Mouse (Mus musculus) left cerebral cortex, adult 9 months (tissue): Measurements from ENCODE around the gene N4bp2l2.

Source experiments
- DNase-seq, 2 experiments: peaks; one replicate each; pipeline ENCODE4 v3.0.0; 2022; ENCODE audit warnings: low spot score in 2 of 2

Gene N4bp2l2

DNA sequence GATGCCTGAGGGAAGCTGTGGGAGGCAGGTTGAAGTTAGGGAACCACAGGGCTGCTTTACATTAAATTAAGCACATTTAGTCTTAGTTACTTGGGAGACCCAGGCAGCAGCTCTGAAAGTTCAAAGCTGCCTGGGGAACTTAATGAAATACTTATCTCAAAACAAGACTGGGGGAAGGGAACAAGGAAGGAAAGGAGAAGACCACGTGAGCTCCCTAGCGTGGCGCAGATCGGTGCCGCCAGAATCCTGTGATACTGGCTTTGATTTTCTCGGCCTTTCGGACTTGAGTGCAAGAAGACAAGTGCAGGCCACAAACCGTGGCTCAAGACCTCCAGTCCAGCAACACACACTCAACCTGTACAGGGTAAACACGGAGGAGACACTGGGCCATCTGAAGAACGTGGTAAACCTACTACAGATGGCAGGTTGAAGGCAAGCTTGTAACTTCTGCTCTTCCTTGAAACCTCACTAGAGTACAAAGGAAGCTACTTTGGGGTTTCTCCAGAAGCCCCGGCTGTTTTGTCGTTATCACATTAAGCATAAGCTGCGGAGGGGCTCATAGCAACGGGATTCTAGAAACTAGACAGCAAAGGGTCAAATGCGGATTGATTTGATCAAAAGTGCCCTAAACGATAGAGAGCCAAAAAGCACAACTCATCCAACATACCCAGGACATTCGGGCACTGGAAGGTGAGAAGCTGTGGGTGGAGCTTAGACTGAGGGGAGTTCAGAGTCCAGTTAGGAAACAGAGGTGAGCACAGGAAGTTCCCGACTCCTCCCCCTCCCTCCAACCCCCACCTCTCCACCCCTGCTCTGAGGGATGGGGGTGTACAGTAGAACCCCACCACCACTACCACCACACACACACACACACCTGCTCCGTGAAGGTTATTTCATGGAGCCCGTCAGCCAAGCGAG lies 67.5 kb downstream of the N4bp2l2 start:
- DNase-seq, result no peak

DNA sequence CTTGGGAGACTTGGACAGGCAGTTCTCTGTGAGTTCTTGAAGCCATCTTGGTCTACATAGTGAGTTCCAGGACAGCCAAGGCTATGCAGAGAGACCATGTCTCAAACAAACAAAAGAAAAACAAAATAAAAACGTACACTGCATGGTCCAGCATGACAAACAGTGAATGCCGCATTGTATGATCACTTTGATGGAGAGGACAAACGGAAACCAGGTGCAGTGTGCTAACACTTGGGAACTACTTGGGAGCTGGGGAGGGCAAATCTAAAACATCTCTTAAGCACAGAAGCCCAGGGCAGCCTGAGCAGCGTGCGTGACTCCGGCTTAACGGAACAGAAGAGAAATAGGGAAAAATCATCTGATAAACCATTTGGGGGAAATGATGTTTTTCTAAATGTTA lies 68.9 kb downstream of the N4bp2l2 start, which contains the start of gene N4bp2l1:
N4bp2l1 (minus strand) TSS at position 101 of the 400 bp plus-strand sequence.
- DNase-seq, result no peak

GRCm38 (mm10) chr5:150595366-150596016 lies 70.5 kb downstream of the N4bp2l2 start:
- no peak for DNase-seq

DNA sequence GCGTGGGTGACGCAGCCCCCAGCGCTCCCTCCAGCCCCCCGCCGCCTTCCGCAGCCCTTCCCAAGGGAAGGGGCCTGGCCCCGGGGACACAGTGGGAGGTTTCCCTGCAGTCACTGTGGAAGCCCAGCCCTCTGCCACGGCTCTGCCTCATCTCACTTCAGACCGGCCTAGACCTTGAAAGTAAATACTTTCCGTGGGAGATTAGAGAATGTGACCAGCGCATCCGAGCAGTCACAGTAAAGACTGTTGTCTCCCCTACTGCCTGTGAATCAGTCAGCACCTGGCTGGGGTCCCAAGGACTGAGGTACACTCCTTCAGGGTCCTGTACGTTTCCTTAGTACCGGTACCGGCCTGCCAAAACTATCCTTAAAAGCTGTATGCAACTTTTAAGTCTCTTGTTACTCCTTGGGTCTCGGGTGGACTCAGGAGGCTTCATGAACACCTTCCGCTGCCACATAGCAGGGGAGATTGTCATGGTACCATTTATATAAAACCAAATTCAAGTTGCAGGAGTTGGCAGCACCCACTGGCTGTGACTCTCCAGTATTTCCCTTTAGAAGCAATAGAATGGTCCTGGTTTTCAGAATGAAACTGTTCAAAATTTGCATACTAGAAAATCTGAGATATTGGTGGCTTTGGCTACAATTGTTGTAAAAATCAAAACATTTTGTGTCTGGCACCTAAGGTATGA lies 71.2 kb downstream of the N4bp2l2 start:
- no peak for DNase-seq

- peak in 1 of 2 experiments; percentile 59 for DNase-seq
These were observed 72.0 kb downstream of the N4bp2l2 start for GRCm38 (mm10) chr5:150593756-150594648.

GRCm38 (mm10) chr5:150592904-150593755 lies 72.9 kb downstream of the N4bp2l2 start:
- peak in 1 of 2 experiments; percentile 49 for DNase-seq

DNA sequence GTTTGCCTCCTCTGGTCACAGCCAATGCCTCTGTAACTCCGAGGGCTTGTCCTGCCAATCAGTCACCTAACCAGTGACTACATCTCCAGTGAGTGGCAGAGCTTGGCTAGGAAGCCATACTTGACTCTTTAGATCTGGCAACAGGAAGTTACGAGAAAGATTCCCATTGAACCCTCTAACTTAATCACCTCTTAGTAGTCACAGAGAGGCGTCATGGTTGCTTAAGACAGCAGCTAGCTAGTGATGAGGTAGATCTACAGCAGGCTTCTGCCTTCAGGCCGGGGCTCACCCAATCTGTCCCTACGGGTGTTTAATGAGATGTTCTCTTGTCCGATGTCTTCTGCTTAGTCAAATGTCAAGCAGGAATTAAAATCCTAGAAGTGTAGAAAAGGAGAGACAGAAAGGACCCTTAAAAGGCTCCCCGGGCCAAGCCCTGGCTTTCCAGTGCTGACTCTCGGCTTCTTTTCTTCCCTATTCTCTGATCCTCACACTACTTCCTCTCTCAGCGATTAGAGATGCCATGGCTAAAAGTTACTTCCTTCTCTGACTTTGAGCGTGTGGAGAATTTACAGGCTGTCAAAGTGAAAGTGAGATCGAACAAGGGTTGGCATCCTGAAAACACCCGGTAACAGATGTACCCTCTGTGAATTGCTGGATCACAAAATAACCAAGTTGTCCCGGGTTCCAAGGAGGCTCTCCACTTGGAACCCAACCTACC lies 73.6 kb downstream of the N4bp2l2 start:
- no peak for DNase-seq

DNA sequence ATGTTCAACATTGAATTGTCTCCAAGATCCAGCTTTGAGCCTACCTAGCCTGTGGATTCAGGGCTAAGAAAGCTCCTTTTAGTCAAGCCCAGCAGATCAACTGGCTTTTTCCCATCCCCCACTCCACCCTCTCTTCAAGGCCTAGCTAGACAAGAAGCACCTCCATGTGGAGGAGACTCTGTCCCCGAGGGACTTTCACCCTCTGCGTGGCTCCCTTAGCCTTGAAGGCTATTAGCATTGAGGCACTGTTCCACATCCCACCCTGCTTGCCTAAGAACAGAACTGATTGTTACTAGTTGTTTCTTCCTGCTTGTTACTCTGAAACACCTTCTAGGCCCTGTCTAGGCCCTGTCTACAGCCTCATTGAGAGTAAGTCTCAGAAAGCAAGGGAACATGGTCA lies 76.0 kb downstream of the N4bp2l2 start:
- no peak for DNase-seq

DNA sequence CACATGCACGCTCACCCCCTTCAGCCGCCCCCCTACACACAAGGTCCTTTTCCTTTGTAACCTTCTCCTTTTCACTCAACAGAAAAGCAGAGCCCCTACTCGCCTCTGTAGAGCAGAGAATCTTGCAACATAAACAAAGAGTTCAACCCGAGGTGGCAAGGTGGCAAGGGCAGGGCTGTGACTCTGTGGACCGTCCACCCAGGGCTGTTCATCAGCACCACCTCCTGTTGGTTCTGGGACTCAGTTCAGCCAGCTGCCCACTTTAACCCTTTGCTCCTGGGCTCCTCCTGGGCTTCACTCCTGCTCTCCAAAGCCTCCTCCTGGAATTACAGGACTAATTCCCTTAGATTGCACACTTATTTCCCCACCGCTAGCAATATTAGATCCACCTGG lies 81.7 kb downstream of the N4bp2l2 start:
- no peak for DNase-seq

- DNase-seq, result no peak
These were observed 82.2 kb downstream of the N4bp2l2 start for GRCm38 (mm10) chr5:150583622-150584336.

GRCm38 (mm10) chr5:150583181-150583580 lies 82.8 kb downstream of the N4bp2l2 start:
- DNase-seq, result no peak

DNA sequence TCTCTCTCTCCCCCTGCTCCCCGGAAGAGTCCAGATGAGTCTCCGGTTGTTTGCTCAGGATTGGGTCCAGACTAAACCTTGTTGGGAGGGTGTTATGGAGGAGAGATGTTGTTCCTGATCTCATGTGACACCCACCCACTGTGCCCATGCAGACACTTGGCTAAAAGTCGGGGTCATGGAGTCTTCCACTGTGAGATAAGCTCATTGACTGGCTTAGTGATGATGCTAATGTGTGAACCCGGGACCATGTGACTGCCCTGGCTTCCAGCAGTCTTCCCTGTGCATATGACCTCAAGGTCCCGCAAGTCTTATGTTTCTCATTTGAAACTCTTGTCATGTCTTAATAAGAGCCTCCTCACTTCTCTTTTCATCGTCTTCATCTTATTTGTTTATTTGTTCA lies 84.8 kb downstream of the N4bp2l2 start:
- no peak for DNase-seq

DNA sequence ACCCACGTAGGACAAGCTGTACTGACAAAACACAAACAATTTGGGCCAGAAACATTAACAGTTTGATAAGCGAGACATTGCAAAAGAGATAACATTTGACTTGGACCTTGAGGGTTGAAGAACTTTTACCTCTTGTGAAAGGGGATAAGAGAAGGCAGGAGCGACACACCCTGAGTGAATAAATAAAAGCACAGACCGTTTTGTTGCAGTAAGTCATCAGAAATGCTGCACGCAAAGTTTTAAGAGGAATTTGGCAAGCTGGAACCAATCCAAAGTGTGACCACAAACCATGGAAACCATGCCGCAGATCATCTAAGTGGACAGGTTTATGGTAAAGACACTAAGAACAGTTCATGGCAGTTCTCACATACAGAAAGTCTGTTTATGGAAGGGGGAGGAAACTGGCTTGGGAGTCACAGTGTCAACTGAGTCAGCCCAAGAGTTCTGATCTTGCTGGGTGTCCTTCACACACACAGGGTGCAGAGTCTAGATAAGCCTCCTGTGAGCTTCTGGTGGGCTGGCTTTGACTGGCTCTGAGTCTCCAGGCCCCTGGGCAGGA lies 87.3 kb downstream of the N4bp2l2 start:
- DNase-seq, result no peak

DNA sequence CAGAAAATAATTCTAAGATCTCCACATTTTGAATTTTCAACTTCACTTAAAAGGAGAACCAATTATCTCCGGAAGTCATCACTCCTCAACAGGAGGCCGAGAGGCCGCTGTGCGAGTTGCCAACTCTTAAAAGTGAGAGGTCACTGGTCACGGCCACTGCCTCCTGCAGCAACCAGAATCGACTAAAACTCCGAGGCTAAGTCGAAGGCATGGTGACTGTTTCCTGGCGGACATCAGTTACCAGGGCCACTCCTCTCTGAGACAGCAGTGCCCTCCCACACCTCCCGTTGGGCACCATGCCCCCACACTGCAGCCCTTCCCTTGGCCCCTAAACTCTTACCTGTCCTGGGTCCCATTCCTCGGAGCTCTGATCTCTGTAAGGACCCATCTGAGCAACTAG lies 89.2 kb downstream of the N4bp2l2 start:
- DNase-seq, result no peak

DNA sequence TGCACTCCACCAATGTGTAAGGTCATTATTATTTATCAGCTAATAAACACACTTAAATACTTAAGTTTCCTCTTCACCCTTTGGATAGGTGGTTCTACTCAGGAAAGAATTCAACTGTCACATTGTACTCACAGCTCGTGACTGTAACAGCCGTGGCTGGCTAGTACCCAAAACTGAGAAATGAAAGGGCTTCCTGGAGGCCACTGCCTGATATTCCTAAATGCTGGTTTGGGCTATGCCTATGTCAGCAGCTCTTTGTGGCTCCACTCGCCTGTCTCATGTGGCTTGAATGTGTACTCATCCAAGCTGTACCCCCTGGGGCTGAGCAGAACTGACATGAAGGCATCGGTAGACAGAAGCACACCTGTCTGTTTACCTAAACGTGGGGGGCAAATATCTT lies 91.1 kb downstream of the N4bp2l2 start:
- no peak for DNase-seq

DNA sequence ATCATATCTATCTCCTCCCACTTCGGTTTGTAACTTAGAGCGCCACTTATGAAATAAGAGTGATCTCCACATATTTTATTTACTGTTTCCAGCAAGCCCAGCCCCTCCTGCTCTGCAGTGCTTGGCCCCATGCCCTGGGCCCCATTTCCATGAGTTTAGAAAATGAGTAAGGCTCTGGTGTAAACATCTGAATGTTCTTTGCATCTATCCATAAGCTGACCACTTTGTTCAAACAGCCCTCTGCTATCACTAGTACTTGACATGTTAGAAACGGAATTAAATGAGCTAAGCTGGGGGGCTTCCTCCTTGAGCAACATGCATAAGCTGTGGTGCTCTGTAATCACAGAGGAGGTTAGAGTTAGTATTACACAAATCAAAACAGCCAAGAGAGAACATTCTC lies 91.6 kb downstream of the N4bp2l2 start:
- no peak for DNase-seq

DNA sequence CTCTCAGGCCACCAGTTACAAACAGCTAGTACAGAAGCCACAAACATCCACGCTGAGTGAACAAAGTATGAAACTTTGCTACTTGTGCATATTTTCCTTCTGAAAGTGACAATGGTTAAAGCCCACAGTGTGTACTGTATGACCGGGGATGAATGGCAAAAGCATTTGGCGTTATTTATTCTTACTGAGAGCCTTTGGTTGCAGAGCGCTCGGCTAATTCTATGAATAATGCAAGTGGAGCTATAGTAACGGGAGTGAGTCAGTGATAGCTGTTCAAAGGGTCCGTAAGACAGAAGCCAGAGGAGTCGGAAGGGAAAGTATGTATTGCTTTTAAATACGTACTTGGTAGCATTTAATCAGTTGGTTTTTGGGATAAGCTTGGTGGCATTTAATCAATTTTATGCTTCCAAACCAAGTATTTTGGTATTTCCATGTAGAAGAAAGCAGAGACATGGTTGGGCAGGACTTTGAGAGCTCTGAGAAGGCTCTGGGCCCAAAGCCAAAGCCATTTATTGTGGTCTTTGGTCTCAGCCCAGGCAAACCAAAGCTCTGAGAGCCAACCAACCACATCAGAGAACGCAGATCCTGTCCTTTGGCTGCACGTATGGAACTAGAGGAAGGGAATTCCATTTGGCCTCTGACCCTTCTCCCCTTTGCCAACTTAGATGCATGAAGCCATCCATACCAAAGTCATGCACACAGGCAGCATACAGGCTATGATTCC lies 95.3 kb downstream of the N4bp2l2 start:
- no peak for DNase-seq

DNA sequence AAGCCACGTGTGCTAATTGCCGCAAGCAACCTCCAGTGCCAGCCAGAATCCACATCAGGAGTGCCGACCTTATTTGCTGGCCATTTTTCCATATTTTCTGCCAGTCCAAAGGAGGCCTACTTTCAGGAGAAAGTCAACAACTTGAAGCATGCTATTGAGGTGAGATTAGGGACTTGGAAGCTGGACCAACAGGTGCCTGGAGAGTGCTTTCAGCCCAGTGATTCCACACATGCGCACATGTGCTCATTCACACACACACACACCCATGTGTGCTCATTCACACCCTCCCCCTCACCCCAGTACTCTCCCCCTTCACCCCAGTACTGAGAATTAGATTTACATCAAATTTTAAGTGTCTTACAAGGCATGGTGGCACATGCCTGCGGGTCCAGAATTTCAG lies 99.0 kb downstream of the N4bp2l2 start:
- no peak for DNase-seq
